Mouse (Mus musculus): Measurements from ENCODE around the gene Uqcc1. TPM values are rescaled to one million over a fixed set of nuclear protein-coding genes. Genes with fewer than 3 reads are reported as not detected.

The Uqcc1 gene
- polyA plus RNA-seq, 1 experiment = 136 TPM

DNA sequence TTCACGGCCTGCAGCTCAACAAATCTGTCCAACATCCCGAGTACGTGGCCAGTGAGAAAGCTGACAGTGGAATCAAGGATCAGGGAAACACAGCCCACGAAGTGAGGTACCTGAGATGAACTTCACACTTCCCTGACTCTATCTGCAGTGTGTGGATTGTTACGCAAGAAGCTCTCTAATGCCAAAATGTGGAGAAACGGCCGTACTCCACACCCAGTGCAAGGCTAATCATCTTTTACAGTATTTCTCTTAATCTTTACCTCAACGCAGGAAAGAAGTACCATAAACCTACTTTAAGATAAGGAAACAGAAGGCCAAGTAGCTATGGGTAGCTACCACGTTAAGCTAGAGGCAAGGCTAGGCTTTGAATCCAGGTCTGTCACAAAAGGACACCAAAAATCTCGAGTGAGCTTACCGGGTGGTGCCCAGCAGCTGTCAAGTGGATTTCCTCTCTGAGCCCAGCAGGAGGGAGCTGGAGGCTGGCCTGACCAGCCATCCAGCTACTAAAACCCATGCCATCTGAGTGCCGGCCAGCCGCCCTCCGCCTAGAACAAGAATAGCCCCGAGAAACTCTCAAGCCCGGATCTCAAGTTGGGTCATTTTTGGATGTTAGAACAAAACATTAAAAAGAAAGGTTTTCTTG lies 27.0 kb downstream of the Uqcc1 start:
- no peak overlapping the region for H3K4me3 ChIP-seq (ENCODE audit: insufficient read depth, low read depth, low read length)
- whole genome bisulfite sequencing = 61% methylated on average over 16 of the region's 16 CpGs

DNA sequence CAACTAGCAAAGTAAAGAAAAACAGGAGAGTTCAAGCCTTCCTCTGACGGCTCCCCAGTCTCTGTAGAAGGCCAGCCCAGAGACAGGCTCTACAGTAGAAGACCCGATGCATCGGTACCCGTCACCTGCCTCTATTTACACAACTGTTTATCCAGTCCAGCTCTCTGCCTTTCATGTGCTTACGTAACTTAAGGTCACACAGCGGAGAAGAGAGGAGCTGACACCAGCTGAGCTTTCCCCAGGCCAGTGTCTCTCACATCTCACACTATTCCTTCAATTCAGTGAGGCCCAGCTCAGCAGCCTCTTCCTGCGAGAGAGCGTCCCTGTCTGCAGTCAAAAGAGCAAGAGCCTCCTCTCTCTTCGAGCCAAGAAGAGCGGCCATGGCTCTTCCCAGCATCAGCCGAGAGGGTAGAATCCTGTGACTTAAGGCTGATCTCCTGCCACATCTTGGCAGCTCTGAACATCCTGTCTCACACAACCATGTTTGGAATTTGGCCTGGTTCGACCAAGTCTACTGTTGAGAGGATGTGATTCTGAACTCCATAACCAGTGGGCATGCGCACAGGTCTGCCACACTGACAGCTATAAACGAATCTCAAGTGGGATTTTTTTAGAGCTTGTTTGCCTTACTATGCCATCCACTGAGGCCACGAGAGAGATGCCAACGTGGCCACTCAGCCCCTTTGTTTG lies 34.9 kb downstream of the Uqcc1 start:
- no peak overlapping the region for H3K4me3 ChIP-seq (ENCODE audit: insufficient read depth, low read depth, low read length)
- no peak overlapping the region for H3K27ac ChIP-seq (ENCODE audit: insufficient read depth, low read depth, low read length)
- 85% methylated on average over 16 of the region's 16 CpGs for WGBS
- peaks cover 8% of the 10 kb centered on the region; the same call in 1 of the 2 replicates for H3K4me1 ChIP-seq (ENCODE audit: control insufficient read depth, insufficient read depth, low read length)
- TF ChIP-seq CTCF (IDR thresholded peaks at IDR 0.05; ENCODE audit: insufficient read depth, low read depth, low read length) = no peak
- TF ChIP-seq POLR2A (IDR thresholded peaks at IDR 0.05; ENCODE audit: insufficient read depth, low read depth, low read length) = no peak

More for the DNA sequence above, 27.0 kb downstream of the Uqcc1 start:
- Histone ChIP-seq H3K4me1 (ENCODE audit: control insufficient read depth, insufficient read depth, low read length) (peaks cover 2% of the 10 kb centered on the region; the same call in 1 of the 2 replicates), H3K27ac (ENCODE audit: insufficient read depth, low read depth, low read length) (no peak overlapping the region)
- TF ChIP-seq POLR2A (IDR thresholded peaks at IDR 0.05; ENCODE audit: insufficient read depth, low read depth, low read length) (no peak), CTCF (IDR thresholded peaks at IDR 0.05; ENCODE audit: insufficient read depth, low read depth, low read length) (no peak)

DNA sequence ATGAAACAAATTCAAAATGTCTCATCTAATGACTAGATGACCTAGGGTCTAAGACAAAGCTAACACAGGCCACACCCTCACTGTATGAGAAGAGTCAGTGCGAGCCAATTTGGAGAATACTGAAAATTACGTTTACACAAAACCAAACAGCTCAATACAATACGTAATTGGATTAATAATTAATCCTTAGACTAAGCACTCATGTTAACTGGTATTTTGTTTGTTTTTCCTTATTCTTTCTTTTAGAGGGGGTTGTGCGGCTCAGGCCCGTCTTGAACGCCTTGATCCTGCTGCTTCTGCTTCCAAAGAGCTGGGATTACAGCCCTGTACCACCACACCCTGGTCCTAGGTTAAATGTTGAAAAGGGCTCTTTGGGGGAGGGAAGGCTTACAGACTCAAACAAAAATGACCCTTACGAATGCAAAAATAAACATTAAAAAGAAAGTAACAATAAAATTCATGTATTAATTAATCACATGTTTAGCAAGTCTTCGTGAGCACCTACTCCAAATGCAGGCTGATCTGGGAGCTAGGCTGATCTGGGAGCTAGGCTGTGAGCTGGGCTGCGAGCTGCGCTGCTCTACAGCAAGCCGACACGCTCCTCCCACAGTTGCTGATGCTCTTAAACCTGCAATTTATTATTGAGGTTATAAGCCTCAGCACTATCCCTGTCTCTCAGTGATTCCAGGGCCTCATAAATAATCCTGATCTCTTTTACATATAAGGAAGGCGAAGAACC lies 35.6 kb downstream of the Uqcc1 start:
- 74% methylated on average over 13 of the region's 13 CpGs for WGBS
- H3K4me3 ChIP-seq (ENCODE audit: insufficient read depth, low read depth, low read length) = no peak overlapping the region
- TF ChIP-seq CTCF (IDR thresholded peaks at IDR 0.05; ENCODE audit: insufficient read depth, low read depth, low read length) (no peak), POLR2A (IDR thresholded peaks at IDR 0.05; ENCODE audit: insufficient read depth, low read depth, low read length) (no peak)
- no peak overlapping the region for H3K27ac ChIP-seq (ENCODE audit: insufficient read depth, low read depth, low read length)
- H3K4me1 ChIP-seq (ENCODE audit: control insufficient read depth, insufficient read depth, low read length) = peaks cover 8% of the 10 kb centered on the region; the same call in 1 of the 2 replicates

DNA sequence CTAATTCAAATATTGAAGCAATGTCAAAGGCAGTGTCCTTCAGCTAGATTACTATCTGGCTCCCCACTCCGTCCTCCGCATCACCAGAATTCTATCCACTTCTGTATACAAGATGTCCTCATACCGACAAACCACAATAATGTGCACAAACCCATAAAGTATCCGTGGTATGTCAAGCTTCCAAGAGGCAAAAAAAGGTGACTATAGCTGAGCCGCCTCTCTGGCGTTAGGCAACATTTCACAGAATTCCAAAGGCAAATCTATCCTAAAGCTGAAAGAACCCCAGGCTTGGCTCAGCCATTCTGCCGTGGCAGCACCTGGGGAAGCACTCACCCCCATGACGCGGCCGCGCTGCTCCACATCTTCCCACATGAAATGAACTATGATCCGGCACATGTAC lies 43.3 kb downstream of the Uqcc1 start:
- Histone ChIP-seq H3K4me1 (ENCODE audit: control insufficient read depth, insufficient read depth, low read length) (peaks cover 5% of the 10 kb centered on the region; the same call in 1 of the 2 replicates), H3K4me3 (ENCODE audit: insufficient read depth, low read depth, low read length) (no peak overlapping the region), H3K27ac (ENCODE audit: insufficient read depth, low read depth, low read length) (no peak overlapping the region)
- no peak for TF ChIP-seq CTCF (IDR thresholded peaks at IDR 0.05; ENCODE audit: insufficient read depth, low read depth, low read length)
- no peak for TF ChIP-seq POLR2A (IDR thresholded peaks at IDR 0.05; ENCODE audit: insufficient read depth, low read depth, low read length)
- 95% methylated on average over 12 of the region's 12 CpGs for WGBS

DNA sequence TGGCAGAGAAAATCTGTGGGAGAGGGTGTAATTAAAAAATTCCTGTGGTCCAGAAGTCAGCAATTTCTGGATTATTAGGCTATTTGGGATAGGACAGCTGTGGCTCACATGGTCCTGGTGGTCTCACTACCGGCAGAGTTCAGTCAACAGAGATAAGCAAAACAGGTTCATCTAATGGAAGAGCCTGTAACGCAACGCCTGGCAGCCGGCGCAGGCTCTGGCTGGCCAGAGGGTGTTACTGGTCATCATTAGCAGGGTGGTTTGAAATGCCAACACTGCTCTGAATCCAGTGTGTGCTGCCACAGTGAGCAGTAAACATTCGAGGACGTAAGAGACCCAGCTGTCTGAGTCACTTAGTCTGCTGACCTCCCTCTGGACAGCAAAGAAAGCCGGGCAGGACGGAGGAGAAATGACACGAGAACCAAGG lies 44.8 kb downstream of the Uqcc1 start:
- Histone ChIP-seq H3K4me3 (ENCODE audit: insufficient read depth, low read depth, low read length) (no peak overlapping the region), H3K4me1 (ENCODE audit: control insufficient read depth, insufficient read depth, low read length) (peaks cover 5% of the 10 kb centered on the region; the same call in 1 of the 2 replicates), H3K27ac (ENCODE audit: insufficient read depth, low read depth, low read length) (no peak overlapping the region)
- TF ChIP-seq CTCF (IDR thresholded peaks at IDR 0.05; ENCODE audit: insufficient read depth, low read depth, low read length) (no peak), POLR2A (IDR thresholded peaks at IDR 0.05; ENCODE audit: insufficient read depth, low read depth, low read length) (no peak)
- 73% methylated on average over 10 of the region's 10 CpGs for WGBS

DNA sequence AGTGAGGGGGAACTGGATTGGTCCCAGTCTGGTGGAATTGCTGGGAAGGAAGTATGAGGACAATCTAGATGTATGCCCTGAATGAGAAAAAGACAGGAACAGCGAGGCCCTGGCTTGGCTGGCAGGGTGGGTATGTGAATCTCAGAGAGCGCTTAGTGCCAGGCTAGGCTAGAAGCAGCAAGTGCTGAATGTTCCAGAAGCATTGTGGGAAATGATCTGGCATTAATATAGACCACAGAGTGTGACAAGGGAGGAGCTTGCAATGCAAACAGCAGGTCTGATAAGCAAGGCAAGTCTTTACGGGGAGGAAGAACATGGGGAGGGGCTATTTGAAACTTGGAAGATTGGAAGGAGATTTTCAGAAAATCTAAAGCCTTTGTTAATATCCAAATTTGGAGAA lies 48.0 kb downstream of the Uqcc1 start:
- no peak for TF ChIP-seq CTCF (IDR thresholded peaks at IDR 0.05; ENCODE audit: insufficient read depth, low read depth, low read length)
- TF ChIP-seq POLR2A (IDR thresholded peaks at IDR 0.05; ENCODE audit: insufficient read depth, low read depth, low read length) = no peak
- H3K4me1 ChIP-seq (ENCODE audit: control insufficient read depth, insufficient read depth, low read length) = peaks cover 10% of the 10 kb centered on the region; the same call in 1 of the 2 replicates
- WGBS = 90% methylated on average over 3 of the region's 3 CpGs
- H3K27ac ChIP-seq (ENCODE audit: insufficient read depth, low read depth, low read length) = no peak overlapping the region
- H3K4me3 ChIP-seq (ENCODE audit: insufficient read depth, low read depth, low read length) = no peak overlapping the region

DNA sequence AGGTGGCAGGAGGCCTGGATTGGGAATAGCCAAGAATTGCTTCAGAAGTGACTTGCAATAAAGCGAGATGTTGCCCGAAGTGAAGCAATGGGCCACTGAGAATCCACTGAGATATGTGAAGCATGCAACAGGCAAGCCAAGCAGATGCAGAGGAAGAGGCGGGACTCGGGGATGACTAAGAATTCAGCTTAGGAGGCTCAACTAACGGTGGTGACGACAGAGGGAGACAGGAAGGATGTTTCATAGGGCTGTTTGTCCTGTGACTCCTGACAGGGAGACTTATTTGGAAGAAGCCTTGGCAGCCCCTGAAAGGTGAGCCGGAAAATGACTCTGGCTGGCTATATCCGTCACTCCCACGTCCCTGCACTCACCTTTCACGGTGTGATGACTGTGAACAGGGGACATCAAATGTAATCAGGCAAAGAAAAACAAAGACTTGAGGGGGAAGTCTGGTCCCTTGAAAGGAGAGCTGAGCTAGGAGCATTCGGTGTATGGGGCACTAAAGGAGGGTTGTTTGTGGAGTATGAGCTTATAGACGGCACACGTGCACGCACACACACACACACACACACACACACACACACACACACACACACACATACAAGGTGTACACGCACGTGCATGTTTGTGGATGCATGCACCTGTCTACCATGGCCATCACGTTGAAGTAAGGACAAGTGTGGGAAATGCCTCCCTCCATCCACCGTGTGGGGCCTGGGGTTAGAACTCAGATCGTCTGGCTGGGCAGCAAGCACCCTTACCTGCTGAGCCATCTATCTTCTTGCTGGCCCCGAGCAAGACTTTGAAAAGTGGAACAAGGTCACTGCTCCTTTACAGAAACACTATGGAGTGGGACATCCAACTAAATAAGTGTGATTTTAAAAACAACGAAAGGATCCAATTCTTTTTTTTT lies 50.9 kb downstream of the Uqcc1 start:
- WGBS = 68% methylated on average over 21 of the region's 21 CpGs
- no peak overlapping the region for H3K4me3 ChIP-seq (ENCODE audit: insufficient read depth, low read depth, low read length)
- H3K4me1 ChIP-seq (ENCODE audit: control insufficient read depth, insufficient read depth, low read length) = peaks cover 6% of the 10 kb centered on the region; the same call in 1 of the 2 replicates
- TF ChIP-seq CTCF (IDR thresholded peaks at IDR 0.05; ENCODE audit: insufficient read depth, low read depth, low read length) (no peak), POLR2A (IDR thresholded peaks at IDR 0.05; ENCODE audit: insufficient read depth, low read depth, low read length) (no peak)
- H3K27ac ChIP-seq (ENCODE audit: insufficient read depth, low read depth, low read length) = no peak overlapping the region

DNA sequence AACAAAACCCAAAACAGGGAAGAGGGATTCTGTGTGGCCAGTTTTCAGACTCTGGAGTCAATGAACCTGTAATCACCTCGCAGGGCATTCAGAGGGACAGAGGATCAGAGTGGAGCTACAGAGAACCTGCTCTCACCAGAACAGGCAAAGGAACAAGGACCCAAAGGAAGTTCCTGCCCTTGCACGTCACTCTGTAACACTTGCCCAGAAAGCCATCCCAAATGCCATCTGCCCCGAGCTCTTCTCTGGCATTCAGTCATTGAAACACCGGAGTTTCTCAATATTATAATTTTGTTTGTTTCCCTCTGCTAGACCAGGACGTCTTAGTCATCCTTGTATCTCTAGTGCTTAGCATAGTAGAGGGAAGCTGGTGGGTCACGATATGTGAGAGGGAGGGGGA lies 56.5 kb downstream of the Uqcc1 start:
- TF ChIP-seq CTCF (IDR thresholded peaks at IDR 0.05; ENCODE audit: insufficient read depth, low read depth, low read length) (no peak), POLR2A (IDR thresholded peaks at IDR 0.05; ENCODE audit: insufficient read depth, low read depth, low read length) (no peak)
- WGBS = 34% methylated on average over 6 of the region's 6 CpGs
- Histone ChIP-seq H3K4me3 (ENCODE audit: insufficient read depth, low read depth, low read length) (no peak overlapping the region), H3K27ac (ENCODE audit: insufficient read depth, low read depth, low read length) (no peak overlapping the region), H3K4me1 (ENCODE audit: control insufficient read depth, insufficient read depth, low read length) (no peaks in the 10 kb centered on the region)
